Mouse (Mus musculus) spleen, postnatal 36 days (tissue): ENCODE measurements around the gene Lce1k.
"Not testable (repeated sequence)": the region's sequence is repeated elsewhere in the genome, so short reads cannot be mapped to it uniquely, and the experiment has no call there.

Source experiments
- DNase-seq, 2 experiments: peaks; one replicate each; pipeline ENCODE4 v3.0.0; 2022; ENCODE audit warnings: low spot score in 2 of 2, mixed read lengths in 1 of 2

Lce1k gene

GRCm38 (mm10) chr3:92807791-92808190, at the start of gene Lce1k:
Gene Lce1k, minus strand, starts transcription at chr3:92807891.
- DNase-seq = no peak

- no peak for DNase-seq
Observed at GRCm38 (mm10) chr3:92851186-92851585, 43.5 kb upstream of the Lce1k start, which contains the start of gene Lce1l. Gene Lce1l, minus strand, starts transcription at chr3:92851286.

- DNase-seq = no peak
Observed at GRCm38 (mm10) chr3:92827108-92827507, 19.4 kb upstream of the Lce1k start, which contains the start of gene Kprp. Gene Kprp, minus strand, starts transcription at chr3:92827247.

- no peak for DNase-seq
Observed at GRCm38 (mm10) chr3:92825808-92826207, 18.1 kb upstream of the Lce1k start.

- not testable (repeated sequence) for DNase-seq
Observed at GRCm38 (mm10) chr3:92816036-92816435, 8.3 kb upstream of the Lce1k start.

- no peak for DNase-seq
Observed at GRCm38 (mm10) chr3:92815581-92815980, 7.9 kb upstream of the Lce1k start.

- DNase-seq = no peak
Observed at GRCm38 (mm10) chr3:92790414-92790813, 17.3 kb downstream of the Lce1k start, which contains the start of gene Lce1j. Gene Lce1j, minus strand, starts transcription at chr3:92790514.

- DNase-seq = no peak
Observed at GRCm38 (mm10) chr3:92778799-92779198, 28.9 kb downstream of the Lce1k start, which contains the start of gene Lce1i. Gene Lce1i, minus strand, starts transcription at chr3:92778899.

GRCm38 (mm10) chr3:92771573-92771972, 36.1 kb downstream of the Lce1k start:
- no peak for DNase-seq

GRCm38 (mm10) chr3:92764965-92765364, 42.7 kb downstream of the Lce1k start, which contains the start of gene Lce1h:
Gene Lce1h, minus strand, starts transcription at chr3:92765065.
- DNase-seq = no peak
